Mouse (Mus musculus) induced T-regulatory cell, adult 2 months (primary cell): ENCODE data around the gene Cog5.
"Not testable (repeated sequence)": the region's sequence is repeated elsewhere in the genome, so short reads cannot be mapped to it uniquely, and the experiment has no call there.

Source experiments
- DNase-seq: peaks from one replicate; pipeline ENCODE4 v3.0.0-alpha.2; 2012; ENCODE audit warnings: low read depth

Gene Cog5

GRCm38 (mm10) chr12:31654197-31654964 lies at the start of gene Cog5, which contains the start of gene Dus4l:
Gene Cog5, plus strand, starts transcription at chr12:31654869.
Gene Dus4l, minus strand, starts transcription at chr12:31654826.
- DNase-seq: peak; percentile 97

- DNase-seq: no peak
Measured at GRCm38 (mm10) chr12:31604894-31605293, 49.8 kb upstream of the Cog5 start.

GRCm38 (mm10) chr12:31608138-31608537 lies 46.5 kb upstream of the Cog5 start:
- DNase-seq: no peak

GRCm38 (mm10) chr12:31613353-31613752 lies 41.3 kb upstream of the Cog5 start:
- DNase-seq: no peak

- DNase-seq: no peak
Measured at GRCm38 (mm10) chr12:31620106-31620505, 34.6 kb upstream of the Cog5 start.

GRCm38 (mm10) chr12:31625016-31625415 lies 29.7 kb upstream of the Cog5 start:
- no peak for DNase-seq

- not testable (repeated sequence) for DNase-seq
Measured at GRCm38 (mm10) chr12:31628396-31628795, 26.3 kb upstream of the Cog5 start.

GRCm38 (mm10) chr12:31633970-31634342 lies 20.7 kb upstream of the Cog5 start:
- no peak for DNase-seq

GRCm38 (mm10) chr12:31634343-31635239 lies 20.1 kb upstream of the Cog5 start, which contains the start of gene Bcap29:
Gene Bcap29, minus strand, starts transcription at chr12:31634658.
- DNase-seq: peak; percentile 88

GRCm38 (mm10) chr12:31635240-31635607 lies 19.4 kb upstream of the Cog5 start:
- DNase-seq: no peak

GRCm38 (mm10) chr12:31653611-31654010 lies 1.1 kb upstream of the Cog5 start:
- DNase-seq: peak; percentile 29

GRCm38 (mm10) chr12:31654965-31655477 lies 352 bp downstream of the Cog5 start:
- DNase-seq: no peak

- peak; percentile 46 for DNase-seq
Measured at GRCm38 (mm10) chr12:31656841-31657240, 2.2 kb downstream of the Cog5 start.

GRCm38 (mm10) chr12:31665999-31666398 lies 11.3 kb downstream of the Cog5 start:
- no peak for DNase-seq

GRCm38 (mm10) chr12:31667187-31667586 lies 12.5 kb downstream of the Cog5 start:
- DNase-seq: no peak

GRCm38 (mm10) chr12:31686679-31687078 lies 32.0 kb downstream of the Cog5 start:
- no peak for DNase-seq

GRCm38 (mm10) chr12:31693278-31693677 lies 38.6 kb downstream of the Cog5 start:
- DNase-seq: no peak

- DNase-seq: no peak
Measured at GRCm38 (mm10) chr12:31700623-31701347, 46.1 kb downstream of the Cog5 start.

GRCm38 (mm10) chr12:31701411-31701810 lies 46.7 kb downstream of the Cog5 start:
- no peak for DNase-seq

GRCm38 (mm10) chr12:31703904-31704303 lies 49.2 kb downstream of the Cog5 start:
- DNase-seq: no peak

GRCm38 (mm10) chr12:31706168-31706567 lies 51.5 kb downstream of the Cog5 start:
- DNase-seq: no peak

GRCm38 (mm10) chr12:31707531-31707930 lies 52.9 kb downstream of the Cog5 start:
- DNase-seq: no peak
